Comparison of ENCODE assay signal across 8 mouse cellular contexts in genomic region chr19:56565358-56565757, GRCm38 (mm10). TPM values are rescaled to one million over a fixed set of nuclear protein-coding genes. Genes with fewer than 3 reads are reported as not detected.
DNase-seq lines count a peak whose midpoint lies in the region; ATAC-seq and TF ChIP-seq lines count a peak whose summit lies in the region.

No protein-coding gene starts in this region.

- TF ChIP-seq POLR2A in brain, embryonic 14.5 days (IDR thresholded peaks at IDR 0.05; ENCODE audit: borderline replicate concordance, extremely low read depth, insufficient read depth, insufficient read length, poor library complexity, severe bottlenecking) = no peak

- intact Hi-C loops in gastrocnemius, postnatal 14 days (cut with DNase I; ENCODE audit: low total_unique reads) = loop anchor here (5.0 kb wide), 1 partner anchor 212 kb away; no protein-coding TSS in a partner anchor

- no peak overlapping the region for H3K9ac ChIP-seq in hindbrain, embryonic 11.5 days (ENCODE audit: low read depth, low read length)
- no peak overlapping the region for H3K9ac ChIP-seq in hindbrain, embryonic 14.5 days
- H3K9ac ChIP-seq in midbrain, postnatal 0 days (replicated peaks; ENCODE audit: low read length, poor library complexity, severe bottlenecking) = no peak overlapping the region
- H3K9ac ChIP-seq in midbrain, embryonic 13.5 days (replicated peaks) = no peak overlapping the region

- no peaks in the 10 kb centered on the region for H3K27me3 ChIP-seq in hindbrain, embryonic 11.5 days (ENCODE audit: control insufficient read depth, insufficient read depth, low read length)
- H3K27me3 ChIP-seq in hindbrain, embryonic 14.5 days (ENCODE audit: control insufficient read depth, insufficient read depth, low read length) = no peaks in the 10 kb centered on the region
- H3K27me3 ChIP-seq in midbrain, postnatal 0 days (ENCODE audit: insufficient read depth, low read length) = no peaks in the 10 kb centered on the region
- H3K27me3 ChIP-seq in midbrain, embryonic 13.5 days = no peaks in the 10 kb centered on the region

- H3K27ac ChIP-seq in hindbrain, embryonic 11.5 days (ENCODE audit: low read depth, low read length) = no peak overlapping the region
- no peak overlapping the region for H3K27ac ChIP-seq in hindbrain, embryonic 14.5 days
- H3K27ac ChIP-seq in midbrain, postnatal 0 days (ENCODE audit: low read depth, low read length) = no peak overlapping the region
- H3K27ac ChIP-seq in midbrain, embryonic 13.5 days = no peak overlapping the region

- DNase-seq in hindbrain, embryonic 11.5 days (ENCODE audit: low spot score) = peak; percentile 6
- no peak for DNase-seq in hindbrain, embryonic 14.5 days (ENCODE audit: low spot score)
- DNase-seq in midbrain, postnatal 0 days (ENCODE audit: low spot score) = peak; percentile 30
- DNase-seq in brain, embryonic 14.5 days (ENCODE audit: low read depth) = peak; percentile 39
- DNase-seq in skeletal muscle tissue, adult 2 months (ENCODE audit: low read depth, low spot score) = peak; percentile 11
- DNase-seq in gastrocnemius, postnatal 14 days = no peak
- DNase-seq in adrenal gland, postnatal 4 days (ENCODE audit: low spot score in 2 of 2) = no peak

- H3K36me3 ChIP-seq in hindbrain, embryonic 11.5 days (ENCODE audit: control insufficient read depth, insufficient read depth, low read length) = 0 out of 2 replicates have a peak, but pooled peaks cover 2% of the 10 kb centered on the region
- H3K36me3 ChIP-seq in hindbrain, embryonic 14.5 days (replicated peaks; ENCODE audit: control insufficient read depth, insufficient read depth) = no peaks in the 10 kb centered on the region
- H3K36me3 ChIP-seq in midbrain, postnatal 0 days (ENCODE audit: insufficient read depth, low read length) = no peaks in the 10 kb centered on the region
- H3K36me3 ChIP-seq in midbrain, embryonic 13.5 days = peaks cover 1% of the 10 kb centered on the region; the same call in 1 of the 2 replicates

- no peaks in the 10 kb centered on the region for H3K9me3 ChIP-seq in hindbrain, embryonic 11.5 days (ENCODE audit: control insufficient read depth, low read length)
- no peaks in the 10 kb centered on the region for H3K9me3 ChIP-seq in hindbrain, embryonic 14.5 days (ENCODE audit: control insufficient read depth, low read length)
- no peaks in the 10 kb centered on the region for H3K9me3 ChIP-seq in midbrain, postnatal 0 days (ENCODE audit: low read length)
- H3K9me3 ChIP-seq in midbrain, embryonic 13.5 days = no peaks in the 10 kb centered on the region

- no peaks in the 10 kb centered on the region for H3K4me1 ChIP-seq in hindbrain, embryonic 11.5 days (replicated peaks; ENCODE audit: control insufficient read depth, insufficient read depth, low read length)
- 0 out of 2 replicates have a peak, but pooled peaks cover 6% of the 10 kb centered on the region for H3K4me1 ChIP-seq in hindbrain, embryonic 14.5 days (replicated peaks; ENCODE audit: control insufficient read depth, insufficient read depth, low read length)
- no peaks in the 10 kb centered on the region for H3K4me1 ChIP-seq in midbrain, postnatal 0 days (ENCODE audit: insufficient read depth, low read length)
- peaks cover 9% of the 10 kb centered on the region for H3K4me1 ChIP-seq in midbrain, embryonic 13.5 days (replicated peaks)

- no peak for ATAC-seq in hindbrain, embryonic 11.5 days (ENCODE audit: low FRiP score)
- ATAC-seq in hindbrain, embryonic 14.5 days (ENCODE audit: low FRiP score) = no peak
- ATAC-seq in midbrain, postnatal 0 days (ENCODE audit: low FRiP score) = no peak
- ATAC-seq in midbrain, embryonic 13.5 days = no peak

- TF ChIP-seq CTCF in midbrain, postnatal 0 days (IDR thresholded peaks at IDR 0.05) = peak; percentile 73
- TF ChIP-seq CTCF in brain, embryonic 14.5 days (IDR thresholded peaks at IDR 0.05; ENCODE audit: borderline replicate concordance, extremely low read depth, insufficient read depth, insufficient read length) = peak; percentile 30; the same call in 1 of the 2 replicates

- no peak overlapping the region for H3K4me2 ChIP-seq in hindbrain, embryonic 11.5 days (replicated peaks; ENCODE audit: low read depth, low read length)
- no peak overlapping the region for H3K4me2 ChIP-seq in hindbrain, embryonic 14.5 days (replicated peaks)
- no peak overlapping the region for H3K4me2 ChIP-seq in midbrain, postnatal 0 days (ENCODE audit: low read depth, low read length, poor library complexity, severe bottlenecking)
- no peak overlapping the region for H3K4me2 ChIP-seq in midbrain, embryonic 13.5 days (replicated peaks)

- H3K4me3 ChIP-seq in hindbrain, embryonic 11.5 days (ENCODE audit: low read depth, low read length) = no peak overlapping the region
- H3K4me3 ChIP-seq in hindbrain, embryonic 14.5 days (replicated peaks; ENCODE audit: low read length) = no peak overlapping the region
- no peak overlapping the region for H3K4me3 ChIP-seq in midbrain, postnatal 0 days (ENCODE audit: low read depth, low read length)
- no peak overlapping the region for H3K4me3 ChIP-seq in midbrain, embryonic 13.5 days (replicated peaks)

- WGBS in hindbrain, embryonic 11.5 days = 70% methylated on average over 6 of the region's 6 CpGs
- 71% methylated on average over 6 of the region's 6 CpGs for WGBS in hindbrain, embryonic 14.5 days
- WGBS in midbrain, postnatal 0 days = 70% methylated on average over 6 of the region's 6 CpGs
- 72% methylated on average over 6 of the region's 6 CpGs for WGBS in midbrain, embryonic 13.5 days

RNA-seq across cellular contexts. Expression of gene Nhlrc2, which starts 17.3 kb away (rescaled TPM):
- 12.9 and 14.4 TPM in 2 replicates for polyA plus RNA-seq in hindbrain, embryonic 11.5 days (2014; fragmentation: Nextera tagmentation; extraction: Ambion mirVana)
- 8.9 and 9.5 TPM in 2 replicates for polyA plus RNA-seq in hindbrain, embryonic 14.5 days (2014; fragmentation: Nextera tagmentation; extraction: Ambion mirVana)
- total RNA-seq in midbrain, postnatal 0 days (2014; rRNA removed) = 9.9 and 12.0 TPM in 2 replicates
- polyA plus RNA-seq in midbrain, postnatal 0 days (2015; fragmentation: Nextera tagmentation; extraction: Ambion mirVana) = 5.6 and 6.6 TPM in 2 replicates
- 10.5 and 11.6 TPM in 2 replicates for polyA plus RNA-seq in midbrain, embryonic 13.5 days (2015; fragmentation: Nextera tagmentation; extraction: Ambion mirVana)
- polyA plus RNA-seq in brain, embryonic 14.5 days (2012; rRNA removed) = 12.6 and 14.1 TPM in 2 replicates
- total RNA-seq in gastrocnemius, postnatal 14 days (2021) = 1 to 10 TPM; 9.0 to 9.6 TPM
- total RNA-seq in adrenal gland, postnatal 4 days (2021) = 10 to 100 TPM; 24.0 to 25.5 TPM

RNA-seq across cellular contexts. Expression of gene Dclre1a, which starts 17.3 kb away (rescaled TPM):
- 13.9 and 16.5 TPM in 2 replicates for polyA plus RNA-seq in hindbrain, embryonic 11.5 days (2014; fragmentation: Nextera tagmentation; extraction: Ambion mirVana)
- polyA plus RNA-seq in hindbrain, embryonic 14.5 days (2014; fragmentation: Nextera tagmentation; extraction: Ambion mirVana) = 10.4 and 11.8 TPM in 2 replicates
- total RNA-seq in midbrain, postnatal 0 days (2014; rRNA removed) = 7.5 and 11.1 TPM in 2 replicates
- polyA plus RNA-seq in midbrain, postnatal 0 days (2015; fragmentation: Nextera tagmentation; extraction: Ambion mirVana) = 10.9 and 13.2 TPM in 2 replicates
- 14.2 and 16.4 TPM in 2 replicates for polyA plus RNA-seq in midbrain, embryonic 13.5 days (2015; fragmentation: Nextera tagmentation; extraction: Ambion mirVana)
- polyA plus RNA-seq in brain, embryonic 14.5 days (2012; rRNA removed) = 9.4 and 9.7 TPM in 2 replicates
- total RNA-seq in gastrocnemius, postnatal 14 days (2021) = 1 to 10 TPM; 4.1 to 5.8 TPM
- 10 to 100 TPM; 17.2 to 19.0 TPM for total RNA-seq in adrenal gland, postnatal 4 days (2021)

Comparison
In these comparisons a context has a peak if more than half of its experiments do, and no peak if none do; other contexts are left out.
1. DNase-seq: peak in hindbrain, embryonic 11.5 days (single experiment), midbrain, postnatal 0 days (single experiment), brain, embryonic 14.5 days (single experiment) and skeletal muscle tissue, adult 2 months (single experiment); none in hindbrain, embryonic 14.5 days (single experiment), gastrocnemius, postnatal 14 days (single experiment) and adrenal gland, postnatal 4 days (0 of 2).